Mouse (Mus musculus) hindbrain, embryonic 13.5 days (tissue): ENCODE measurements around the gene Pramef8. TPM values are rescaled to one million over a fixed set of nuclear protein-coding genes. Genes with fewer than 3 reads are reported as not detected.
"Not testable (repeated sequence)": the region's sequence is repeated elsewhere in the genome, so short reads cannot be mapped to it uniquely, and the experiment has no call there.

Experiments used
- ATAC-seq: fragments of 200-750 bp; cut with Nextera tagmentation; 2 replicates; pipeline ENCODE4 v1.8.0; 2017; ENCODE audit warnings: moderate TSS enrichment; ENCODE audit not compliant: low FRiP score
- H3K27ac ChIP-seq: fragments of 300-500 bp; sonication (generic); 2 replicates; pipeline ENCODE4 v1.5.1; 2015; ENCODE audit warnings: inconsistent platforms, mild to moderate bottlenecking, moderate library complexity
- H3K27me3 ChIP-seq: fragments of 300-500 bp; sonication (generic); 2 replicates; pipeline ENCODE4 v1.6.1; 2015; ENCODE audit warnings: mild to moderate bottlenecking, inconsistent platforms
- H3K36me3 ChIP-seq: fragments of 300-500 bp; sonication (generic); 2 replicates; pipeline ENCODE4 v1.6.1; 2015; ENCODE audit warnings: mild to moderate bottlenecking, inconsistent platforms
- H3K4me1 ChIP-seq: fragments of 300-500 bp; sonication (generic); replicated peaks from 2 replicates; pipeline ENCODE4 v1.6.1; 2015; ENCODE audit warnings: inconsistent platforms
- H3K4me2 ChIP-seq: fragments of 300-500 bp; sonication (generic); 2 replicates; pipeline ENCODE4 v1.6.1; 2015; ENCODE audit warnings: inconsistent platforms, mild to moderate bottlenecking, moderate library complexity
- H3K4me3 ChIP-seq: fragments of 300-500 bp; sonication (generic); 2 replicates; pipeline ENCODE4 v1.5.1; 2015; ENCODE audit warnings: mild to moderate bottlenecking, inconsistent platforms
- H3K9ac ChIP-seq: fragments of 300-500 bp; sonication (generic); 2 replicates; pipeline ENCODE4 v1.6.1; 2015; ENCODE audit warnings: mild to moderate bottlenecking, inconsistent platforms
- H3K9me3 ChIP-seq: fragments of 300-500 bp; sonication (generic); 2 replicates; pipeline ENCODE4 v1.6.1; 2016; ENCODE audit warnings: inconsistent platforms
- WGBS: fragments of 180-500 bp; shearing (Covaris S2); methylation state at CpG from one replicate; pipeline ENCODE4 v1.1.7; 2015; 5-methylcytosine and 5-hydroxymethylcytosine counted together
- polyA plus RNA-seq: library from polyadenylated mRNA; unstranded; fragments of >200 nt; fragmentation: Nextera tagmentation; extraction: Ambion mirVana; gene quantifications from 2 replicates; pipeline ENCODE4 v1.2.1, GENCODE M21; 2015

The Pramef8 gene
- polyA plus RNA-seq, 1 experiment from 2014 or later: 23.5 TPM

DNA sequence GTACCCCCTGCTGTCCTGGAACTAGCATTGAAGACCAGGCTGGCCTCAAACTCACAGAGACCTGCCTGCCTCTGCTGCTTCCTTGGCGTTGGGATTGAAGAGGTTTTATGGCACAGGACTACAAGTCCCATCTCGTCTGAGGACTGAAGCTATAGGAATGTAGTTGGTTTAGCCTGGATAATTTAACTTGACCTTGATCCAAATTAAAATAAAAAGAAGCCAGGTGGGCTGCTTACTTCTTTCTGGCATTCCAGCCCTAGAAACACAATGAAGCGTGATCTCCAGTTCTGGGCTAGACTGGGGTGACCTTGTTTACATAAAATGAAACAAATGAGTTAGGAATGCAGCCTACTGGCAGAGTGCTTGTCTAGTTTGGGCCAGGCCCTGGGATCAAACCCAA is 1.9 kb downstream of the Pramef8 start:
- 95% methylated on average over 3 of the region's 3 CpGs for WGBS
- H3K9me3 ChIP-seq: no peaks in the 10 kb centered on the region
- ATAC-seq: no peak
- H3K4me1 ChIP-seq: peaks cover 12% of the 10 kb centered on the region
- H3K4me3 ChIP-seq: no peak overlapping the region
- H3K36me3 ChIP-seq: peaks cover 50% of the 10 kb centered on the region
- no peak overlapping the region for H3K4me2 ChIP-seq
- no peak overlapping the region for H3K9ac ChIP-seq
- H3K27me3 ChIP-seq: 0 out of 2 replicates have a peak, but pooled peaks cover 5% of the 10 kb centered on the region
- no peak overlapping the region for H3K27ac ChIP-seq

DNA sequence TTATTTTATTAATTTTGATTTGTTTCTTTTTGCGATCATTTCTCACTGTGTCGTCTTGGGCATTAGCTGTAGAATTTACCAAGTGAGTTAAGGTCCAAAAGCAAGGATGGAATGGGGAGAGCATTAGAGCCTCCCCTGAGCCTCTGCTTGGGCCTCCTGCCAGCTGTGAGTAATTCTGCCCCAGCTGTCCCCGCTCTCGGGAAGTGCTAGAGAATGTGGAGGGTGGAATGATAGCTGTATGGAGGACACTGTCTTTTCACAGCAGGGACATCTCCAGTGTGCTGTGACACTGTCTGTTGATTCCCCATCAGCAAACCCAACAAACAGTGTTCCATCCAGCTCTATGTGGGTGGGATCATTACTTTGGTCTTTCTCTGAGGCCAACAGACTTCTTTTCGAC is 14.5 kb downstream of the Pramef8 start:
- H3K4me2 ChIP-seq, H3K27ac ChIP-seq, H3K9me3 ChIP-seq, H3K27me3 ChIP-seq, H3K4me3 ChIP-seq, H3K9ac ChIP-seq, ATAC-seq, H3K4me1 ChIP-seq: not testable (repeated sequence)
- H3K36me3 ChIP-seq: peaks cover 20% of the 10 kb centered on the region
- WGBS: 71% methylated on average over 5 of the region's 5 CpGs

DNA sequence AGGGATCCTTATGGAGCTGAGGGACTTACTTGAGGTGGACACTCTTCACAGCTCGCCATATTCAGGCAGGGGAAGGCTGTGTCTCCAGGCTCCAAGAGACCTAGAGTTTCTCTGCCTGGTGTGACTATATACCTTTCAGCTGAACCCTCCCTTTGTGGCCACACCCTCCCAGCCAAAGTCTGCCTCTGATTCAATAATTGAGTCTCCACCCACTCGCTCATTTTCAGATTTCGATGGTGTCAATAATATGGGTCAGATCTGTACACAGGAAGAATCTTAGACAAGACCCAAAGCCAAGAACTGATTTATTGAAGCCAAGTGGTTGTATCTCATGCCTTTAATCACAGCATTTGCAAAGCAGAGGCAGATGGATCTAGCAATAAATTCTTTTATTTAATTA is 38.0 kb downstream of the Pramef8 start, which contains the start of gene Oog4:
Gene Oog4, minus strand, starts transcription at position 101 of the 400 bp plus-strand sequence.
- Histone ChIP-seq H3K4me1 (no peaks in the 10 kb centered on the region), H3K9ac (no peak within 1 kb of the TSS), H3K4me3 (no peak within 1 kb of the TSS), H3K27me3 (no peaks in the 10 kb centered on the region), H3K36me3 (no peaks in the 10 kb centered on the region), H3K4me2 (no peak within 1 kb of the TSS), H3K27ac (no peak within 1 kb of the TSS), H3K9me3 (no peaks in the 10 kb centered on the region)
- no peak for ATAC-seq
- 83% methylated on average over 3 of the region's 3 CpGs for WGBS

Other genes starting within 250 kb of the Pramef8 start
- 17.6 and 18.6 TPM in 2 replicates for gene Prdm2, start 199.4 kb upstream of the Pramef8 start, polyA plus RNA-seq
- 71.2 and 77.9 TPM in 2 replicates for gene Pdpn, start 112.9 kb upstream of the Pramef8 start, polyA plus RNA-seq
- 0.22 TPM in 2 replicates for gene Lrrc38, start 62.7 kb upstream of the Pramef8 start, polyA plus RNA-seq
- not detected in 2 replicates for gene Pramel1, start 18.0 kb upstream of the Pramef8 start, polyA plus RNA-seq
- gene Oog4, start 37.9 kb downstream of the Pramef8 start, polyA plus RNA-seq: not detected in 2 replicates
- gene Gm13043, start 98.9 kb downstream of the Pramef8 start, polyA plus RNA-seq: not detected in 2 replicates
- gene Gm13040, start 123.5 kb downstream of the Pramef8 start, polyA plus RNA-seq: not detected in 2 replicates
- not detected in 2 replicates for gene BC080695, start 139.3 kb downstream of the Pramef8 start, polyA plus RNA-seq
- not detected in 2 replicates for gene Gm13057, start 139.3 kb downstream of the Pramef8 start, polyA plus RNA-seq
- gene Gm13083, start 202.6 kb downstream of the Pramef8 start, polyA plus RNA-seq: not detected in 2 replicates
- gene Gm13088, start 244.8 kb downstream of the Pramef8 start, polyA plus RNA-seq: not detected in 2 replicates